Comparison of ENCODE assay signal across 26 mouse cellular contexts in the genomic region with DNA sequence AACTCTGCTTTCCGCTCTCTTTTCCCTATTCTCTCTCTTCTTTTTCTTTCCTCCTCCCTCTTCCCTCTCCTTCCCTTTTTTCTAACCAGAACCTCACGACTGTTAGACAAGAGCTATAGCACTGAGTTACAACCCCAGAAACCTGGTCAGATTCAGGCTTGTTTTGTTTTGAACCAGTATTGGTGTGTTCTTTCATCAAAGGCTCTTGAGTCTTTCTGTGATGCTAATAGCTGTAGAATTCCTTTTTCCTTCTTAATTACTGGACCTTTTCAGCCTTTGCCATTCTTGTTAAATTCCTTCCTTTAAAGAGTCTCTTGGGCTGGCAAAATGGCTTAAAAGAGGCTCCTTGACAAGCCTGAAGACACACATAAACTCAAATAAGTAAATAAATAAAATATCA. TPM values are rescaled to one million over a fixed set of nuclear protein-coding genes. Genes with fewer than 3 reads are reported as not detected.
DNase-seq lines count a peak whose midpoint lies in the region; ATAC-seq and TF ChIP-seq lines count a peak whose summit lies in the region.
"Had no signal": no experiment of that assay in that cellular context is flagged by ENCODE, and none has a peak within 500 bp of the region (broad histone marks: within the 10 kb centered on the region; RNA-seq: fewer than 3 reads in every experiment).

No protein-coding gene starts in this region.

- peak overlapping the region; percentile 8; the same call in 1 of the 2 replicates for H3K27ac ChIP-seq in layer of hippocampus, adult 2 months
- peak overlapping the region; percentile 75; the same call in 1 of the 2 replicates for H3K27ac ChIP-seq in ES-E14 (ENCODE audit: insufficient read depth, low read depth, low read length, poor library complexity, severe bottlenecking)
- peak overlapping the region; percentile 53; the same call in 1 of the 2 replicates for H3K27ac ChIP-seq in midbrain, embryonic 14.5 days (replicated peaks; ENCODE audit: low read depth, low read length)
- H3K27ac ChIP-seq: embryonic facial prominence, embryonic 12.5 days; heart, embryonic 13.5 days; liver, embryonic 13.5 days; neural tube, embryonic 12.5 days had no signal

- H3K9ac ChIP-seq in ES-E14 (ENCODE audit: insufficient read depth, low read depth, low read length, poor library complexity, severe bottlenecking) = no peak overlapping the region
- no peak overlapping the region for H3K9ac ChIP-seq in midbrain, embryonic 14.5 days (replicated peaks; ENCODE audit: low read length)
- H3K9ac ChIP-seq: embryonic facial prominence, embryonic 12.5 days; heart, embryonic 13.5 days; liver, embryonic 13.5 days; neural tube, embryonic 12.5 days had no signal

- H3K4me2 ChIP-seq in midbrain, embryonic 14.5 days (ENCODE audit: low read length) = no peak overlapping the region
- H3K4me2 ChIP-seq: embryonic facial prominence, embryonic 12.5 days; heart, embryonic 13.5 days; liver, embryonic 13.5 days; neural tube, embryonic 12.5 days had no signal

- no peak for TF ChIP-seq POLR2A in brain, embryonic 14.5 days (IDR thresholded peaks at IDR 0.05; ENCODE audit: borderline replicate concordance, extremely low read depth, insufficient read depth, insufficient read length, poor library complexity, severe bottlenecking)

- no peak overlapping the region for H3K4me3 ChIP-seq in layer of hippocampus, adult 2 months
- no peak overlapping the region for H3K4me3 ChIP-seq in ES-E14 (ENCODE audit: insufficient read depth in 1 of 2, low read depth in 1 of 2, low read length in 2 of 2, poor library complexity in 1 of 2, severe bottlenecking in 1 of 2)
- no peak overlapping the region for H3K4me3 ChIP-seq in midbrain, embryonic 14.5 days (replicated peaks; ENCODE audit: low read depth, low read length)
- H3K4me3 ChIP-seq: embryonic facial prominence, embryonic 12.5 days; heart, embryonic 13.5 days; liver, embryonic 13.5 days; neural tube, embryonic 12.5 days had no signal

- no peak for ATAC-seq in midbrain, embryonic 14.5 days (ENCODE audit: low FRiP score, low TSS enrichment)
- ATAC-seq: forebrain, embryonic 16.5 days; intestine, postnatal 0 days had no signal

- no peaks in the 10 kb centered on the region for H3K9me3 ChIP-seq in ES-E14 (ENCODE audit: control insufficient read depth, insufficient read depth, low read depth, low read length)
- H3K9me3 ChIP-seq in midbrain, embryonic 14.5 days (ENCODE audit: control insufficient read depth, low read length) = no peaks in the 10 kb centered on the region
- H3K9me3 ChIP-seq: embryonic facial prominence, embryonic 12.5 days; heart, embryonic 13.5 days; liver, embryonic 13.5 days; neural tube, embryonic 12.5 days had no signal

- peaks cover 6 to 8% of the 10 kb centered on the region in 2 experiments; a peak in 3 of 4 replicates for H3K4me1 ChIP-seq in ES-E14 (ENCODE audit: control insufficient read depth in 2 of 2, insufficient read depth in 2 of 2, low read length in 2 of 2, poor library complexity in 1 of 2)
- H3K4me1 ChIP-seq in midbrain, embryonic 14.5 days (ENCODE audit: control insufficient read depth, insufficient read depth, low read length) = peaks cover 19% of the 10 kb centered on the region
- H3K4me1 ChIP-seq: embryonic facial prominence, embryonic 12.5 days; heart, embryonic 13.5 days had no signal

- TF ChIP-seq CTCF in layer of hippocampus, adult 2 months (conservative IDR thresholded peaks at IDR 0.05) = no peak
- no peak for TF ChIP-seq CTCF in brain, embryonic 14.5 days (IDR thresholded peaks at IDR 0.05; ENCODE audit: borderline replicate concordance, extremely low read depth, insufficient read depth, insufficient read length)

- no peak for DNase-seq in layer of hippocampus, adult 2 months (ENCODE audit: low spot score in 2 of 2)
- DNase-seq in layer of hippocampus, adult 11-12 months (ENCODE audit: low spot score) = no peak
- no peak for DNase-seq in ES-E14 (ENCODE audit: low read depth, low spot score)
- peak; percentile 52 for DNase-seq in brain, embryonic 14.5 days (ENCODE audit: low read depth)
- no peak for DNase-seq in midbrain, embryonic 14.5 days
- no peak for DNase-seq in heart, adult 8-10 months (ENCODE audit: low spot score)
- DNase-seq in kidney, postnatal 36 days = no peak
- DNase-seq: adrenal gland, adult 2 months; cerebellum, adult 18-20 months; cerebellum, postnatal 25 days; gastrocnemius, postnatal 14 days; heart, adult 18-20 months; heart, postnatal 14 days; kidney, postnatal 25 days; layer of hippocampus, adult 9-11 months; liver, embryonic 13.5 days; lung, adult 2 months; lung, postnatal 14 days; right cerebral cortex, adult 18-20 months; thymus, adult 18-20 months; thymus, postnatal 36 days had no signal

- in situ Hi-C loops in ES-E14 (cut with MboI; ENCODE audit: low sequenced_read_pairs in 2 of 2, unreplicated experiment in 2 of 2) = no loop called here

- H3K27me3 ChIP-seq in midbrain, embryonic 14.5 days (ENCODE audit: control insufficient read depth, insufficient read depth, low read length) = no peaks in the 10 kb centered on the region
- H3K27me3 ChIP-seq: embryonic facial prominence, embryonic 12.5 days; heart, embryonic 13.5 days; liver, embryonic 13.5 days; neural tube, embryonic 12.5 days had no signal

- 42% methylated on average over 2 of the region's 2 CpGs for WGBS in midbrain, embryonic 14.5 days

- H3K36me3 ChIP-seq in ES-E14 (ENCODE audit: control insufficient read depth, insufficient read depth, low read length, poor library complexity, severe bottlenecking) = no peaks in the 10 kb centered on the region
- no peaks in the 10 kb centered on the region for H3K36me3 ChIP-seq in midbrain, embryonic 14.5 days (ENCODE audit: control insufficient read depth, insufficient read depth, low read length)
- H3K36me3 ChIP-seq: embryonic facial prominence, embryonic 12.5 days; heart, embryonic 13.5 days; liver, embryonic 13.5 days; neural tube, embryonic 12.5 days had no signal

TF ChIP-seq in ES-E14, 5 proteins besides CTCF, POLR2A, EP300 and RAD21:
- no peak for TF ChIP-seq ZC3H11A (IDR thresholded peaks at IDR 0.05; ENCODE audit: borderline replicate concordance, low read depth, low read length)
- TF ChIP-seq MAFK (IDR thresholded peaks at IDR 0.05; ENCODE audit: insufficient read depth, low read depth, low read length) = no peak
- no peak for TF ChIP-seq ZNF384 (IDR thresholded peaks at IDR 0.05; ENCODE audit: low read depth, low read length)
- no peak for TF ChIP-seq CHD2 (IDR thresholded peaks at IDR 0.05; ENCODE audit: low read depth, low read length)
- no peak for TF ChIP-seq HCFC1 (IDR thresholded peaks at IDR 0.05; ENCODE audit: borderline replicate concordance, insufficient read depth, low read length)

RNA-seq across cellular contexts. Expression of a gene that starts 14.8 kb away (rescaled TPM):
- total RNA-seq in layer of hippocampus, adult 2 months (2021) = 100 to 1,000 TPM; 209 to 219 TPM
- total RNA-seq in ES-E14 (2012; rRNA removed) = 16.5 and 19.1 TPM in 2 replicates
- 96.0 and 138 TPM in 2 replicates for polyA plus RNA-seq in brain, embryonic 14.5 days (2012; rRNA removed)
- polyA plus RNA-seq in midbrain, embryonic 14.5 days (2014; fragmentation: Nextera tagmentation; extraction: Ambion mirVana) = 117 and 171 TPM in 2 replicates
- total RNA-seq in heart, adult 8-10 months (2022) = 1 to 10 TPM in 3 of 4 experiments, under 1 TPM in 1; 0.63 to 1.3 (median 1.1) TPM

Comparison
In these comparisons a context has a peak if more than half of its experiments do, and no peak if none do; other contexts are left out.
1. H3K27ac ChIP-seq: peak in every context shown above with its lines; median percentile 75 in ES-E14; 53 in midbrain, embryonic 14.5 days; 8 in layer of hippocampus, adult 2 months.
2. RNA of a gene that starts 14.8 kb away (total RNA-seq): 209 to 219 TPM in layer of hippocampus, adult 2 months; 16.5 to 19.1 TPM in ES-E14 and 0.63 to 1.3 TPM in heart, adult 8-10 months; every median in the first group is over 10 times any median in the second.